Mouse (Mus musculus): Measurements from ENCODE around the gene Sorl1. TPM values are rescaled to one million over a fixed set of nuclear protein-coding genes. Genes with fewer than 3 reads are reported as not detected.

The Sorl1 gene
- polyA plus RNA-seq, 1 experiment from 2014 or later = 9.3 TPM

DNA sequence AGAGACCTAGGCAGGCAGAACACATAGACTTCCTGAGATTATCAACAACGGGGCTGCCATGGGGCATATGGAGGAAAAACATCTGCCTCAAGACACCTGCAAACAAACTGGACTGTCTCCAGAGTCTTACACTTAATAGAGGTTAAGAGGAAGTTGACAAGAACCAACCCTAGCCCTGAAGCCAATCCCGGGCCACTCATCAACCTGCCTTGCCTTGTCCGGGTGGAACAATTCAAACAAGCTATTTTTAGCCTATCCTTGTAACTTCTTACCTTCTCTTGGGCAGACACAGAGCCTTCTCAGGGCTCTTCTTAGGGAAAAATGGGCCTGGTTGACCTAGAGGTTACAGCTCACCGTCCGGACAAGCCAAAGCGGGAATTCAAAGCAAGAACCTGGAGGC is 22.1 kb downstream of the Sorl1 start:
- H3K27ac ChIP-seq (replicated peaks; ENCODE audit: low read depth, low read length) = no peak overlapping the region
- no peak overlapping the region for H3K9ac ChIP-seq (ENCODE audit: low read depth, low read length)
- DNase-seq (ENCODE audit: low spot score) (no peak), ATAC-seq (ENCODE audit: low read depth) (no peak)
- H3K9me3 ChIP-seq (ENCODE audit: control insufficient read depth, low read length) = no peaks in the 10 kb centered on the region
- no peaks in the 10 kb centered on the region for H3K36me3 ChIP-seq (ENCODE audit: control insufficient read depth, insufficient read depth, low read length)
- no peaks in the 10 kb centered on the region for H3K27me3 ChIP-seq (replicated peaks; ENCODE audit: control insufficient read depth, insufficient read depth, low read length)
- 81% methylated on average over 6 of the region's 6 CpGs for WGBS
- no peak overlapping the region for H3K4me3 ChIP-seq (ENCODE audit: low read depth, low read length)
- no peaks in the 10 kb centered on the region for H3K4me1 ChIP-seq (ENCODE audit: control insufficient read depth, insufficient read depth, low read length)
- H3K4me2 ChIP-seq (ENCODE audit: low read depth, low read length) = no peak overlapping the region

- H3K4me2 ChIP-seq (ENCODE audit: low read depth, low read length) = no peak overlapping the region
- DNase-seq (ENCODE audit: low spot score) (no peak), ATAC-seq (ENCODE audit: low read depth) (no peak)
- WGBS = 90% methylated on average over 7 of the region's 7 CpGs
- H3K27me3 ChIP-seq (replicated peaks; ENCODE audit: control insufficient read depth, insufficient read depth, low read length) = no peaks in the 10 kb centered on the region
- no peak overlapping the region for H3K4me3 ChIP-seq (ENCODE audit: low read depth, low read length)
- H3K9me3 ChIP-seq (ENCODE audit: control insufficient read depth, low read length) = no peaks in the 10 kb centered on the region
- no peaks in the 10 kb centered on the region for H3K4me1 ChIP-seq (ENCODE audit: control insufficient read depth, insufficient read depth, low read length)
- no peak overlapping the region for H3K9ac ChIP-seq (ENCODE audit: low read depth, low read length)
- no peaks in the 10 kb centered on the region for H3K36me3 ChIP-seq (ENCODE audit: control insufficient read depth, insufficient read depth, low read length)
- H3K27ac ChIP-seq (replicated peaks; ENCODE audit: low read depth, low read length) = no peak overlapping the region
Measured at GRCm38 (mm10) chr9:42101266-42101665, 22.8 kb downstream of the Sorl1 start.

DNA sequence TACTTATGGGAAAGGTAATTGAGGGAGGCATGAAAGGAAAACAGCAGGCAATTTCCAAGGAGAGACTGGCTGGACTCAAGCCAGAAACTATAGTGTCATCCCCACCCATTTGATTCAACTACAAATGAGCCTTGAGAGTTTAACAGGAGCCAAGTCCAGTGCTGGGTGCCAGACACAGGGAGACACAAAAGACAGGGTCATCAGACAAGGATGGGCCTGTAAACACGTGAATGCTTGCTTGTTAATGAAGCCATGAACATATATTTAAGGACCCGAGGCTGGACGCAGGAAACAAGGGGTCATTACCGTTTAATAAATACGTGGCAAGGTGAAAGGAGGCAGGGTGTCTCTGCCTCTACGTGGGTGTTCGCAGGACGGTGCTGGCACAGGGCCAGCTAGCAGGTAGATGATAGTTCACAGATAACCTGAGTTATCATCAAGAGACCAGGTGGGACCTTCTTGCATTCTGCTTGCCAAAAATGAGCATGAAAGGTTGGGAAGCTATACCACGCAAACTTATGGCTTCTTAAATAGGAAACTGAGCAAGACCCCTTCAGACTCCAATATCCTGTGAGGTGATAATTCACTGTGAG is 23.4 kb downstream of the Sorl1 start:
- Histone ChIP-seq H3K27me3 (replicated peaks; ENCODE audit: control insufficient read depth, insufficient read depth, low read length) (no peaks in the 10 kb centered on the region), H3K27ac (replicated peaks; ENCODE audit: low read depth, low read length) (no peak overlapping the region), H3K9ac (ENCODE audit: low read depth, low read length) (no peak overlapping the region), H3K4me2 (ENCODE audit: low read depth, low read length) (no peak overlapping the region), H3K4me1 (ENCODE audit: control insufficient read depth, insufficient read depth, low read length) (no peaks in the 10 kb centered on the region), H3K4me3 (ENCODE audit: low read depth, low read length) (no peak overlapping the region), H3K36me3 (ENCODE audit: control insufficient read depth, insufficient read depth, low read length) (no peaks in the 10 kb centered on the region), H3K9me3 (ENCODE audit: control insufficient read depth, low read length) (no peaks in the 10 kb centered on the region)
- 82% methylated on average over 9 of the region's 9 CpGs for WGBS
- DNase-seq (ENCODE audit: low spot score) (no peak), ATAC-seq (ENCODE audit: low read depth) (no peak)

DNA sequence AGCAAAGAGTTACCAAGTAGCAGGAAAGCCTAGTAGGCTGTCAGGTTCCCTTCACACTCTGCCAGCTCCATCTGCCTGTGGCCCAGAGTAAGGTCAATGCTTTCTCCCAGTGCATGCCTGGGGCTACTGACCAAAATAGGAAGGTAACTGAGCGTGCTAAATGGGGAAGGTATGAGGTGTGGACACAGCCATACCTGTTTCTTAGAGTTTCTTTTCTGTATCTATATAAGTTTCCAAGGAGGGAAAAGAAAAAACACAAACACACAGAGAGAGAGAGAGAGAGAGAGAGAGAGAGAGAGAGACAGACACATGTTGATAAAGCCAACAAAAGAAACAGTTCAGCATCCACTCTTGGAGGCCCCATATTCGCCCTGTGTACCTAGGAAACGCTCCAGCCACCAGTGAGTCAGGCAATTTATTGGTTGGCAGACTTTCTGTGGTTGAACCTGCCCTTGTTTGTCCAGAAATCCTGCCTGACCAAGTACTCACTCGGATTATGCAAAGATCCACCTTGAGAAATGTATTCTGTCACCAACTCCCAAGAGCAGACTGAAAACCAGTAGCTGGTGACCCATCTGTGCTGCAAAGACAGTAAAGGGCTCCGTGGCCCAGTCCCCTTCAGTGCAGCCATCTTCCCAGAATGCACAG is 25.5 kb downstream of the Sorl1 start:
- DNase-seq (ENCODE audit: low spot score) = no peak
- Histone ChIP-seq H3K9ac (ENCODE audit: low read depth, low read length) (no peak overlapping the region), H3K4me1 (ENCODE audit: control insufficient read depth, insufficient read depth, low read length) (no peaks in the 10 kb centered on the region), H3K4me2 (ENCODE audit: low read depth, low read length) (no peak overlapping the region), H3K36me3 (ENCODE audit: control insufficient read depth, insufficient read depth, low read length) (no peaks in the 10 kb centered on the region), H3K27me3 (replicated peaks; ENCODE audit: control insufficient read depth, insufficient read depth, low read length) (no peaks in the 10 kb centered on the region), H3K4me3 (ENCODE audit: low read depth, low read length) (no peak overlapping the region), H3K27ac (replicated peaks; ENCODE audit: low read depth, low read length) (no peak overlapping the region), H3K9me3 (ENCODE audit: control insufficient read depth, low read length) (no peaks in the 10 kb centered on the region)
- WGBS = 90% methylated on average over 5 of the region's 5 CpGs
- no peak for ATAC-seq (ENCODE audit: low read depth)

DNA sequence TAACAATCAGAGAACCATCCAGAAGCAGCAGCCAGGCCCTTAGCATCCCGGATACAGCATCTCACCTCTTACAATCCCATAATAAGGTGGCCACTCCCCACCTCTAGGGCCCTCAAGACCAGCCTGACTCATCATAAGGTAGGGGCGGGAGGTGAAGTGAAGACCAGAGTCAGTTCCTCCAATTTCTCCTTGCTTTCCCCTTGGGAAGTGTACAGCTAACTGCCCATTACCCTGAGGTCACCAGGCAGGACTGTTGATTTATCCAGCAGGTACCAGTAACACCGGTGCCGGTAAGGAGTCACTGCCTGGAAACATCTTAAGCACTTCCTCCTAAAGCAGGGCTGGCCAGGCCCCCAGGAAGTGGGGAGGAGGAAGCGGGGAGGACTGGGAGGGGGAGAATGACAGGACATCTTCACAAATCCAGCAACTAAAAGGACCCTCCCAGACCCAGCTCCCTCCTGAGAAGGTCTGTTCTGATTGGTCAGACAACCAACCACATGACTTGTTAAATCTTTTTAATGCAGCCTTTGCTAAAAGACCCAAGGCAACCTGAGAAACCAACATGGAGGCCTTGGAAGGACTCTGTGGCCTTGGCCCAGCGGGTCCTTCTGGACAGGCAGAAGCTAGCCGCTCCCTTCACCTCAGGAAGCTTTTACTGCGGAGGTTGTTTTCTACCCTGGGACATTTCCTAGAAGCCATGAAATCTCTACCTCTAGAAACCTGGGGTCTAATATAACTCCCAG is 26.2 kb downstream of the Sorl1 start:
- Histone ChIP-seq H3K4me2 (ENCODE audit: low read depth, low read length) (no peak overlapping the region), H3K4me1 (ENCODE audit: control insufficient read depth, insufficient read depth, low read length) (no peaks in the 10 kb centered on the region), H3K4me3 (ENCODE audit: low read depth, low read length) (no peak overlapping the region), H3K9ac (ENCODE audit: low read depth, low read length) (no peak overlapping the region), H3K36me3 (ENCODE audit: control insufficient read depth, insufficient read depth, low read length) (no peaks in the 10 kb centered on the region), H3K9me3 (ENCODE audit: control insufficient read depth, low read length) (no peaks in the 10 kb centered on the region), H3K27me3 (replicated peaks; ENCODE audit: control insufficient read depth, insufficient read depth, low read length) (no peaks in the 10 kb centered on the region), H3K27ac (replicated peaks; ENCODE audit: low read depth, low read length) (no peak overlapping the region)
- WGBS = 90% methylated on average over 8 of the region's 8 CpGs
- DNase-seq (ENCODE audit: low spot score) (no peak), ATAC-seq (ENCODE audit: low read depth) (no peak)

- no peak for ATAC-seq (ENCODE audit: low read depth)
- H3K9me3 ChIP-seq (ENCODE audit: control insufficient read depth, low read length) = no peaks in the 10 kb centered on the region
- no peaks in the 10 kb centered on the region for H3K27me3 ChIP-seq (replicated peaks; ENCODE audit: control insufficient read depth, insufficient read depth, low read length)
- no peak for DNase-seq (ENCODE audit: low spot score)
- H3K4me3 ChIP-seq (ENCODE audit: low read depth, low read length) = no peak overlapping the region
- no peaks in the 10 kb centered on the region for H3K4me1 ChIP-seq (ENCODE audit: control insufficient read depth, insufficient read depth, low read length)
- no peak overlapping the region for H3K27ac ChIP-seq (replicated peaks; ENCODE audit: low read depth, low read length)
- 90% methylated on average over 7 of the region's 7 CpGs for WGBS
- H3K9ac ChIP-seq (ENCODE audit: low read depth, low read length) = no peak overlapping the region
- no peaks in the 10 kb centered on the region for H3K36me3 ChIP-seq (ENCODE audit: control insufficient read depth, insufficient read depth, low read length)
- no peak overlapping the region for H3K4me2 ChIP-seq (ENCODE audit: low read depth, low read length)
Measured at GRCm38 (mm10) chr9:42097006-42097730, 26.9 kb downstream of the Sorl1 start.

DNA sequence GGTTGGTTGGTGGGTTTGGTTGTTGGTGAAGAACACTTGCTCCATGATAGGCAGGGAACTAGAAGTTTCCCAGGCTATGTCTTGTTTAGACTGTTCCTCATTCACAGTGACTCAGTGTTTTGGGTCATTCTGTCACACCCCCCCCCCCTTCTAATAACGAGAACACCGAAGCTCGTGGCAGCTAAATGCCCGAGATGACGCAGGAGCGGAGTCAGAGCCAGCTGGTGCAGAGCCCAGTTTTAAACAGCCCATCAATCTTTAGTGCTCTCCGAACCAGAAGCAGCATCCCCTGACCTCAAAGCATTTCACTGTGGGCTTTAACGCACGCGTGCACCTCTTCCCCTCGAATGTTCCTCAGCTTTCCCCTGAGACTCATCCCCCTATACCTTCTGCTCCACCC is 29.3 kb downstream of the Sorl1 start:
- no peak overlapping the region for H3K4me3 ChIP-seq (ENCODE audit: low read depth, low read length)
- DNase-seq (ENCODE audit: low spot score) = no peak
- 0 out of 2 replicates have a peak, but pooled peaks cover under 1% of the 10 kb centered on the region for H3K36me3 ChIP-seq (ENCODE audit: control insufficient read depth, insufficient read depth, low read length)
- no peaks in the 10 kb centered on the region for H3K27me3 ChIP-seq (replicated peaks; ENCODE audit: control insufficient read depth, insufficient read depth, low read length)
- H3K9ac ChIP-seq (ENCODE audit: low read depth, low read length) = no peak overlapping the region
- WGBS = 66% methylated on average over 11 of the region's 11 CpGs
- no peak overlapping the region for H3K27ac ChIP-seq (replicated peaks; ENCODE audit: low read depth, low read length)
- no peaks in the 10 kb centered on the region for H3K4me1 ChIP-seq (ENCODE audit: control insufficient read depth, insufficient read depth, low read length)
- H3K4me2 ChIP-seq (ENCODE audit: low read depth, low read length) = no peak overlapping the region
- H3K9me3 ChIP-seq (ENCODE audit: control insufficient read depth, low read length) = no peaks in the 10 kb centered on the region
- no peak for ATAC-seq (ENCODE audit: low read depth)

- WGBS = 84% methylated on average over 7 of the region's 7 CpGs
Measured at GRCm38 (mm10) chr9:42094028-42094551, 30.0 kb downstream of the Sorl1 start.

More at GRCm38 (mm10) chr9:42094028-42094551, 30.0 kb downstream of the Sorl1 start:
- Histone ChIP-seq H3K4me3 (ENCODE audit: low read depth, low read length) (no peak overlapping the region), H3K4me2 (ENCODE audit: low read depth, low read length) (no peak overlapping the region), H3K27me3 (replicated peaks; ENCODE audit: control insufficient read depth, insufficient read depth, low read length) (no peaks in the 10 kb centered on the region), H3K9me3 (ENCODE audit: control insufficient read depth, low read length) (no peaks in the 10 kb centered on the region), H3K27ac (replicated peaks; ENCODE audit: low read depth, low read length) (no peak overlapping the region), H3K4me1 (ENCODE audit: control insufficient read depth, insufficient read depth, low read length) (no peaks in the 10 kb centered on the region), H3K36me3 (ENCODE audit: control insufficient read depth, insufficient read depth, low read length) (0 out of 2 replicates have a peak, but pooled peaks cover 4% of the 10 kb centered on the region), H3K9ac (ENCODE audit: low read depth, low read length) (no peak overlapping the region)
- no peak for ATAC-seq (ENCODE audit: low read depth)
- DNase-seq (ENCODE audit: low spot score) = no peak
